ENCODE assay signal across 23 mouse cellular contexts in the genomic region with DNA sequence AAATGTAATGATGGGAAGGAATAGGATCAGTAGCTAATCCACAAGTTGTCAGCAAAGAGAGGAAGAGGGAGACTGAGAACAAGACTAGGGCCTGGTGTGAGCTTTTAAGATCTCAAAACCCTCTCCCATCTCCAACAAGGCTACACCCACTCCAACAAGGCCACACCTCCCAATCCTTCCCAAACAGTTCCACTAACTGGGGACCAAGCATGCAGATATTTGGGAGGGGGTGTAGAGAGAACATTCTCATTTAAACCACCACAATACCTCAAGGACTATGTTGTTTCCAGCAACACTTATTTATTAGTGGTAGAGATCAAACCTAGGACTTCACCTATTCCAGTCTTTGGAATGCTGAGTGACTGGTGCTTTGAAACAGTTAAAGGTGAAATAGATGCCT. TPM values are rescaled to one million over a fixed set of nuclear protein-coding genes. Genes with fewer than 3 reads are reported as not detected.
DNase-seq lines count a peak whose midpoint lies in the region; ATAC-seq and TF ChIP-seq lines count a peak whose summit lies in the region.
"Had no signal": no experiment of that assay in that cellular context is flagged by ENCODE, and none has a peak within 500 bp of the region (broad histone marks: within the 10 kb centered on the region; RNA-seq: fewer than 3 reads in every experiment).

No protein-coding gene starts in this region.

- TF ChIP-seq CTCF in gastrocnemius, adult 2 months (IDR thresholded peaks at IDR 0.05) = no peak
- no peak for TF ChIP-seq CTCF in kidney, adult 2 months (conservative IDR thresholded peaks at IDR 0.05; ENCODE audit: insufficient read depth, insufficient read length, low read depth, low read length)

- H3K4me1 ChIP-seq in kidney, adult 2 months (ENCODE audit: control insufficient read depth, insufficient read depth, low read length) = peaks cover 36% of the 10 kb centered on the region
- H3K4me1 ChIP-seq in midbrain, embryonic 11.5 days (ENCODE audit: control insufficient read depth, insufficient read depth, low read length) = no peaks in the 10 kb centered on the region
- H3K4me1 ChIP-seq in midbrain, embryonic 14.5 days (ENCODE audit: control insufficient read depth, insufficient read depth, low read length) = no peaks in the 10 kb centered on the region; the same call in 1 of the 2 replicates
- H3K4me1 ChIP-seq: embryonic facial prominence, embryonic 10.5 days; embryonic facial prominence, embryonic 12.5 days had no signal

- no peak overlapping the region for H3K9ac ChIP-seq in midbrain, embryonic 11.5 days (ENCODE audit: low read length)
- H3K9ac ChIP-seq in midbrain, embryonic 14.5 days (replicated peaks; ENCODE audit: low read length) = no peak overlapping the region
- H3K9ac ChIP-seq: embryonic facial prominence, embryonic 12.5 days; forebrain, embryonic 13.5 days; forebrain, embryonic 15.5 days had no signal

- no peak overlapping the region for H3K4me2 ChIP-seq in midbrain, embryonic 11.5 days
- no peak overlapping the region for H3K4me2 ChIP-seq in midbrain, embryonic 14.5 days (ENCODE audit: low read length)
- H3K4me2 ChIP-seq: embryonic facial prominence, embryonic 12.5 days; forebrain, embryonic 13.5 days; forebrain, embryonic 15.5 days had no signal

- DNase-seq in gastrocnemius, adult 2 months = no peak
- no peak for DNase-seq in gastrocnemius, postnatal 10 days
- DNase-seq in kidney, adult 2 months = no peak
- DNase-seq in kidney, postnatal 36 days = no peak
- DNase-seq in midbrain, embryonic 11.5 days (ENCODE audit: low spot score, missing footprints) = peak; percentile 75
- no peak for DNase-seq in midbrain, embryonic 14.5 days
- DNase-seq: adrenal gland, adult 8-10 months; adrenal gland, postnatal 14 days; adrenal gland, postnatal 36 days; B cell, adult 2 months; cerebellum, adult 11-12 months; cerebellum, adult 2 months; cerebellum, adult 9-10 months; cerebellum, postnatal 10 days; cerebellum, postnatal 25 days had no signal

- H3K27me3 ChIP-seq in kidney, adult 2 months (replicated peaks; ENCODE audit: control insufficient read depth, insufficient read depth, low read length) = no peaks in the 10 kb centered on the region
- H3K27me3 ChIP-seq in midbrain, embryonic 11.5 days (ENCODE audit: control insufficient read depth, insufficient read depth, low read length) = no peaks in the 10 kb centered on the region
- no peaks in the 10 kb centered on the region for H3K27me3 ChIP-seq in midbrain, embryonic 14.5 days (ENCODE audit: control insufficient read depth, insufficient read depth, low read length)
- H3K27me3 ChIP-seq: CH12.LX; embryonic facial prominence, embryonic 12.5 days; forebrain, embryonic 13.5 days; forebrain, embryonic 15.5 days; Patski had no signal

- peaks cover 10% of the 10 kb centered on the region for H3K36me3 ChIP-seq in kidney, adult 2 months (ENCODE audit: control insufficient read depth, insufficient read depth, low read length)
- H3K36me3 ChIP-seq in midbrain, embryonic 11.5 days (ENCODE audit: control insufficient read depth, insufficient read depth, low read length) = peaks cover 18% of the 10 kb centered on the region
- H3K36me3 ChIP-seq in midbrain, embryonic 14.5 days (ENCODE audit: control insufficient read depth, insufficient read depth, low read length) = peaks cover 34% of the 10 kb centered on the region

- TF ChIP-seq POLR2A in kidney, adult 2 months (IDR thresholded peaks at IDR 0.05; ENCODE audit: low read depth, low read length) = no peak

- no peak overlapping the region for H3K4me3 ChIP-seq in gastrocnemius, adult 2 months
- H3K4me3 ChIP-seq in kidney, adult 2 months (ENCODE audit: insufficient read depth, low read depth, low read length) = no peak overlapping the region
- H3K4me3 ChIP-seq in midbrain, embryonic 11.5 days (ENCODE audit: low read depth, low read length) = no peak overlapping the region
- H3K4me3 ChIP-seq in midbrain, embryonic 14.5 days (replicated peaks; ENCODE audit: low read depth, low read length) = no peak overlapping the region
- H3K4me3 ChIP-seq: embryonic facial prominence, embryonic 10.5 days; embryonic facial prominence, embryonic 12.5 days; forebrain, embryonic 13.5 days; forebrain, embryonic 15.5 days had no signal

- ATAC-seq in midbrain, embryonic 11.5 days (ENCODE audit: low FRiP score) = no peak
- ATAC-seq in midbrain, embryonic 14.5 days (ENCODE audit: low FRiP score, low TSS enrichment) = no peak
- ATAC-seq: activated CD4-positive, CD25-positive, alpha-beta regulatory T cell, adult 4 months; CD4-positive, CD25-positive, alpha-beta regulatory T cell, adult 4 months; forebrain, embryonic 13.5 days; forebrain, embryonic 15.5 days; Patski had no signal

- H3K9me3 ChIP-seq in midbrain, embryonic 11.5 days (ENCODE audit: control insufficient read depth, low read length) = no peaks in the 10 kb centered on the region
- no peaks in the 10 kb centered on the region for H3K9me3 ChIP-seq in midbrain, embryonic 14.5 days (ENCODE audit: control insufficient read depth, low read length)
- H3K9me3 ChIP-seq: embryonic facial prominence, embryonic 10.5 days; embryonic facial prominence, embryonic 12.5 days; forebrain, embryonic 13.5 days; forebrain, embryonic 15.5 days had no signal

- intact Hi-C loops in gastrocnemius, adult 2 months (cut with DNase I) = no loop called here

- H3K27ac ChIP-seq in gastrocnemius, adult 2 months = peak overlapping the region; percentile 52; the same call in 1 of the 2 replicates
- peak overlapping the region; percentile 89 for H3K27ac ChIP-seq in kidney, adult 2 months (ENCODE audit: insufficient read depth, low read depth, low read length)
- no peak overlapping the region for H3K27ac ChIP-seq in midbrain, embryonic 11.5 days (ENCODE audit: low read depth, low read length)
- H3K27ac ChIP-seq in midbrain, embryonic 14.5 days (replicated peaks; ENCODE audit: low read depth, low read length) = no peak overlapping the region
- H3K27ac ChIP-seq: embryonic facial prominence, embryonic 10.5 days; embryonic facial prominence, embryonic 12.5 days; forebrain, embryonic 13.5 days; forebrain, embryonic 15.5 days had no signal

RNA-seq across cellular contexts. Expression of a gene that starts 6.4 kb away (rescaled TPM):
- 10 to 100 TPM; 33.2 to 36.3 TPM for total RNA-seq in gastrocnemius, adult 2 months (2021)
- 10 to 100 TPM; 29.4 to 32.5 TPM for total RNA-seq in gastrocnemius, postnatal 10 days (2021)
- polyA plus RNA-seq in kidney, adult 2 months (2012; rRNA removed) = 186 and 203 TPM in 2 replicates
- polyA plus RNA-seq in midbrain, embryonic 11.5 days (2014; fragmentation: Nextera tagmentation; extraction: Ambion mirVana) = 177 and 192 TPM in 2 replicates
- 82.0 and 136 TPM in 2 replicates for polyA plus RNA-seq in midbrain, embryonic 14.5 days (2014; fragmentation: Nextera tagmentation; extraction: Ambion mirVana)

Comparison
In these comparisons a context has a peak if more than half of its experiments do, and no peak if none do; other contexts are left out.
1. H3K27ac ChIP-seq: peak in gastrocnemius, adult 2 months (single experiment) and kidney, adult 2 months (single experiment); none in midbrain, embryonic 11.5 days (single experiment) and midbrain, embryonic 14.5 days (single experiment).